ENCODE assay signal across 10 mouse cellular contexts in genomic region chr2:118743261-118743943, GRCm38 (mm10). TPM values are rescaled to one million over a fixed set of nuclear protein-coding genes. Genes with fewer than 3 reads are reported as not detected.
A peak's percentile ranks its signal among the peaks of the same experiment; 100 is the strongest.
DNase-seq lines count a peak whose midpoint lies in the region; ATAC-seq and TF ChIP-seq lines count a peak whose summit lies in the region.
"Had no signal": no experiment of that assay in that cellular context is flagged by ENCODE, and none has a peak within 500 bp of the region (broad histone marks: within the 10 kb centered on the region; RNA-seq: fewer than 3 reads in every experiment).

No protein-coding gene starts in this region.

- TF ChIP-seq CTCF in hindbrain, postnatal 0 days (IDR thresholded peaks at IDR 0.05; ENCODE audit: low read depth), result peak; percentile 90

- H3K4me3 ChIP-seq in forebrain, embryonic 14.5 days (ENCODE audit: low read depth, low read length), result no peak overlapping the region
- H3K4me3 ChIP-seq in forebrain, embryonic 13.5 days, result no peak overlapping the region
- H3K4me3 ChIP-seq in liver, embryonic 13.5 days (replicated peaks), result no peak overlapping the region
- H3K4me3 ChIP-seq in hindbrain, postnatal 0 days (ENCODE audit: low read length), result no peak overlapping the region
- H3K4me3 ChIP-seq in midbrain, embryonic 13.5 days (replicated peaks), result no peak overlapping the region
- H3K4me3 ChIP-seq: neural tube, embryonic 13.5 days had no signal

- DNase-seq in forebrain, embryonic 14.5 days (ENCODE audit: low spot score), result peak; percentile 86
- peak; percentile 38 for DNase-seq in liver, embryonic 13.5 days
- DNase-seq in liver, result no peak
- DNase-seq in brain, adult 2 months (ENCODE audit: low read depth, low spot score), result peak; percentile 81
- DNase-seq in hindbrain, postnatal 0 days (ENCODE audit: low spot score), result peak; percentile 84
- DNase-seq in retina, embryonic 14.5 days (ENCODE audit: low spot score), result peak; percentile 83

- no peaks in the 10 kb centered on the region for H3K9me3 ChIP-seq in forebrain, embryonic 14.5 days (replicated peaks; ENCODE audit: control insufficient read depth, low read length)
- H3K9me3 ChIP-seq in forebrain, embryonic 13.5 days (replicated peaks), result no peaks in the 10 kb centered on the region
- H3K9me3 ChIP-seq in liver, embryonic 13.5 days (replicated peaks), result no peaks in the 10 kb centered on the region
- no peaks in the 10 kb centered on the region for H3K9me3 ChIP-seq in hindbrain, postnatal 0 days (ENCODE audit: low read length)
- no peaks in the 10 kb centered on the region for H3K9me3 ChIP-seq in midbrain, embryonic 13.5 days
- H3K9me3 ChIP-seq: neural tube, embryonic 13.5 days had no signal

- no peaks in the 10 kb centered on the region for H3K36me3 ChIP-seq in forebrain, embryonic 14.5 days (ENCODE audit: control insufficient read depth, insufficient read depth, low read length)
- H3K36me3 ChIP-seq in forebrain, embryonic 13.5 days (ENCODE audit: poor library complexity, severe bottlenecking), result no peaks in the 10 kb centered on the region
- no peaks in the 10 kb centered on the region for H3K36me3 ChIP-seq in liver, embryonic 13.5 days
- H3K36me3 ChIP-seq in hindbrain, postnatal 0 days (ENCODE audit: insufficient read depth, low read length), result no peaks in the 10 kb centered on the region
- no peaks in the 10 kb centered on the region for H3K36me3 ChIP-seq in midbrain, embryonic 13.5 days
- H3K36me3 ChIP-seq: neural tube, embryonic 13.5 days had no signal

- ATAC-seq in forebrain, embryonic 14.5 days, result no peak
- no peak for ATAC-seq in forebrain, embryonic 13.5 days
- ATAC-seq in liver, embryonic 13.5 days (ENCODE audit: low read depth), result no peak
- no peak for ATAC-seq in hindbrain, postnatal 0 days
- no peak for ATAC-seq in midbrain, embryonic 13.5 days

- 0 out of 2 replicates have a peak overlapping the region, but pooled peaks have one; percentile 44 for H3K27ac ChIP-seq in forebrain, embryonic 14.5 days (ENCODE audit: low read depth, low read length)
- no peak overlapping the region for H3K27ac ChIP-seq in forebrain, embryonic 13.5 days
- no peak overlapping the region for H3K27ac ChIP-seq in liver, embryonic 13.5 days
- no peak overlapping the region for H3K27ac ChIP-seq in hindbrain, postnatal 0 days
- no peak overlapping the region for H3K27ac ChIP-seq in midbrain, embryonic 13.5 days
- H3K27ac ChIP-seq: neural tube, embryonic 13.5 days had no signal

- no peak overlapping the region for H3K9ac ChIP-seq in forebrain, embryonic 14.5 days (ENCODE audit: low read length)
- H3K9ac ChIP-seq in forebrain, embryonic 13.5 days, result no peak overlapping the region
- no peak overlapping the region for H3K9ac ChIP-seq in liver, embryonic 13.5 days
- H3K9ac ChIP-seq in hindbrain, postnatal 0 days (replicated peaks; ENCODE audit: low read length), result no peak overlapping the region
- no peak overlapping the region for H3K9ac ChIP-seq in midbrain, embryonic 13.5 days (replicated peaks)
- H3K9ac ChIP-seq: neural tube, embryonic 13.5 days had no signal

- WGBS in forebrain, embryonic 14.5 days, result 24% methylated on average over 8 of the region's 8 CpGs
- WGBS in forebrain, embryonic 13.5 days, result 19% methylated on average over 8 of the region's 8 CpGs
- WGBS in liver, embryonic 13.5 days (ENCODE audit: insufficient replicate concordance), result 27% methylated on average over 8 of the region's 8 CpGs
- 19% methylated on average over 8 of the region's 8 CpGs for WGBS in hindbrain, postnatal 0 days
- WGBS in midbrain, embryonic 13.5 days, result 32% methylated on average over 8 of the region's 8 CpGs

- H3K4me1 ChIP-seq in forebrain, embryonic 14.5 days (ENCODE audit: control insufficient read depth, insufficient read depth, low read length), result peaks cover 15% of the 10 kb centered on the region; the same call in 1 of the 2 replicates
- H3K4me1 ChIP-seq in forebrain, embryonic 13.5 days, result peaks cover 31% of the 10 kb centered on the region
- H3K4me1 ChIP-seq in liver, embryonic 13.5 days (replicated peaks), result peaks cover 41% of the 10 kb centered on the region
- H3K4me1 ChIP-seq in hindbrain, postnatal 0 days (ENCODE audit: insufficient read depth, low read length), result peaks cover 13% of the 10 kb centered on the region
- peaks cover 30% of the 10 kb centered on the region for H3K4me1 ChIP-seq in midbrain, embryonic 13.5 days (replicated peaks)

- H3K4me2 ChIP-seq in forebrain, embryonic 14.5 days (ENCODE audit: low read length), result no peak overlapping the region
- H3K4me2 ChIP-seq in forebrain, embryonic 13.5 days, result no peak overlapping the region
- H3K4me2 ChIP-seq in liver, embryonic 13.5 days, result no peak overlapping the region
- no peak overlapping the region for H3K4me2 ChIP-seq in hindbrain, postnatal 0 days (ENCODE audit: low read depth, low read length)
- H3K4me2 ChIP-seq in midbrain, embryonic 13.5 days (replicated peaks), result no peak overlapping the region
- H3K4me2 ChIP-seq: neural tube, embryonic 13.5 days had no signal

- H3K27me3 ChIP-seq in forebrain, embryonic 14.5 days (replicated peaks; ENCODE audit: control insufficient read depth, insufficient read depth, low read length), result peaks cover 6% of the 10 kb centered on the region; the same call in 1 of the 2 replicates
- H3K27me3 ChIP-seq in forebrain, embryonic 13.5 days, result peaks cover 31% of the 10 kb centered on the region
- H3K27me3 ChIP-seq in liver, embryonic 13.5 days, result peaks cover 12% of the 10 kb centered on the region
- no peaks in the 10 kb centered on the region for H3K27me3 ChIP-seq in hindbrain, postnatal 0 days (ENCODE audit: insufficient read depth, low read length)
- H3K27me3 ChIP-seq in midbrain, embryonic 13.5 days, result peaks cover 28% of the 10 kb centered on the region

RNA-seq across cellular contexts. Expression of gene Inafm2, which starts 2.2 kb away (rescaled TPM):
- 32.1 and 33.7 TPM in 2 replicates for polyA plus RNA-seq in forebrain, embryonic 14.5 days (2014; fragmentation: Nextera tagmentation; extraction: Ambion mirVana)
- polyA plus RNA-seq in forebrain, embryonic 13.5 days (2015; fragmentation: Nextera tagmentation; extraction: Ambion mirVana), result 26.3 and 27.0 TPM in 2 replicates
- polyA plus RNA-seq in liver, embryonic 13.5 days (2015; fragmentation: Nextera tagmentation; extraction: Ambion mirVana), result 18.4 and 19.1 TPM in 2 replicates
- total RNA-seq in hindbrain, postnatal 0 days (2014; rRNA removed), result 19.8 and 21.1 TPM in 2 replicates
- 18.9 TPM in 2 replicates for polyA plus RNA-seq in hindbrain, postnatal 0 days (2015; fragmentation: Nextera tagmentation; extraction: Ambion mirVana)
- polyA plus RNA-seq in midbrain, embryonic 13.5 days (2015; fragmentation: Nextera tagmentation; extraction: Ambion mirVana), result 24.6 and 25.8 TPM in 2 replicates

RNA-seq across cellular contexts. Expression of gene Plcb2, which starts 15.2 kb away (rescaled TPM):
- polyA plus RNA-seq in forebrain, embryonic 14.5 days (2014; fragmentation: Nextera tagmentation; extraction: Ambion mirVana), result 0.48 and 0.57 TPM in 2 replicates
- 0.17 and 0.43 TPM in 2 replicates for polyA plus RNA-seq in forebrain, embryonic 13.5 days (2015; fragmentation: Nextera tagmentation; extraction: Ambion mirVana)
- 1.6 and 1.7 TPM in 2 replicates for polyA plus RNA-seq in liver, embryonic 13.5 days (2015; fragmentation: Nextera tagmentation; extraction: Ambion mirVana)
- 1.7 and 4.5 TPM in 2 replicates for total RNA-seq in hindbrain, postnatal 0 days (2014; rRNA removed)
- polyA plus RNA-seq in hindbrain, postnatal 0 days (2015; fragmentation: Nextera tagmentation; extraction: Ambion mirVana), result 0.61 and 0.69 TPM in 2 replicates
- 0.11 and 0.13 TPM in 2 replicates for polyA plus RNA-seq in midbrain, embryonic 13.5 days (2015; fragmentation: Nextera tagmentation; extraction: Ambion mirVana)

RNA-seq across cellular contexts. Expression of gene Ccdc9b, which starts 19.1 kb away (rescaled TPM):
- polyA plus RNA-seq in forebrain, embryonic 14.5 days (2014; fragmentation: Nextera tagmentation; extraction: Ambion mirVana), result 1.0 and 1.2 TPM in 2 replicates
- 1.5 and 2.0 TPM in 2 replicates for polyA plus RNA-seq in forebrain, embryonic 13.5 days (2015; fragmentation: Nextera tagmentation; extraction: Ambion mirVana)
- polyA plus RNA-seq in liver, embryonic 13.5 days (2015; fragmentation: Nextera tagmentation; extraction: Ambion mirVana), result 0.20 and 0.23 TPM in 2 replicates
- total RNA-seq in hindbrain, postnatal 0 days (2014; rRNA removed), result 1.4 and 3.9 TPM in 2 replicates
- polyA plus RNA-seq in hindbrain, postnatal 0 days (2015; fragmentation: Nextera tagmentation; extraction: Ambion mirVana), result 0.70 and 0.84 TPM in 2 replicates
- polyA plus RNA-seq in midbrain, embryonic 13.5 days (2015; fragmentation: Nextera tagmentation; extraction: Ambion mirVana), result 1.7 and 2.1 TPM in 2 replicates

RNA-seq across cellular contexts. Expression of gene Phgr1, which starts 29.2 kb away (rescaled TPM):
- polyA plus RNA-seq in forebrain, embryonic 14.5 days (2014; fragmentation: Nextera tagmentation; extraction: Ambion mirVana), result not detected in 2 replicates
- not detected in 2 replicates for polyA plus RNA-seq in forebrain, embryonic 13.5 days (2015; fragmentation: Nextera tagmentation; extraction: Ambion mirVana)
- not detected in 2 replicates for polyA plus RNA-seq in liver, embryonic 13.5 days (2015; fragmentation: Nextera tagmentation; extraction: Ambion mirVana)
- total RNA-seq in hindbrain, postnatal 0 days (2014; rRNA removed), result not detected in 2 replicates
- not detected in 2 replicates for polyA plus RNA-seq in hindbrain, postnatal 0 days (2015; fragmentation: Nextera tagmentation; extraction: Ambion mirVana)
- not detected in 2 replicates for polyA plus RNA-seq in midbrain, embryonic 13.5 days (2015; fragmentation: Nextera tagmentation; extraction: Ambion mirVana)
- total RNA-seq: ES-E14 had no signal
- polyA plus RNA-seq: neural tube, embryonic 13.5 days had no signal

RNA-seq across cellular contexts. Expression of gene Disp2, which starts 36.1 kb away (rescaled TPM):
- polyA plus RNA-seq in forebrain, embryonic 14.5 days (2014; fragmentation: Nextera tagmentation; extraction: Ambion mirVana), result 18.0 and 24.5 TPM in 2 replicates
- polyA plus RNA-seq in forebrain, embryonic 13.5 days (2015; fragmentation: Nextera tagmentation; extraction: Ambion mirVana), result 13.6 and 15.7 TPM in 2 replicates
- 0.24 and 0.31 TPM in 2 replicates for polyA plus RNA-seq in liver, embryonic 13.5 days (2015; fragmentation: Nextera tagmentation; extraction: Ambion mirVana)
- total RNA-seq in hindbrain, postnatal 0 days (2014; rRNA removed), result 175 and 188 TPM in 2 replicates
- polyA plus RNA-seq in hindbrain, postnatal 0 days (2015; fragmentation: Nextera tagmentation; extraction: Ambion mirVana), result 56.4 and 70.4 TPM in 2 replicates
- polyA plus RNA-seq in midbrain, embryonic 13.5 days (2015; fragmentation: Nextera tagmentation; extraction: Ambion mirVana), result 32.7 and 35.8 TPM in 2 replicates
